Mouse (Mus musculus) G1E (cell line): ENCODE measurements around the gene Klf16.

Source experiments
- CTCF ChIP-seq: IDR thresholded peaks from 2 replicates; pipeline ENCODE4 v1.5.1; 2012; ENCODE audit warnings: low read depth, low read length, inconsistent platforms, mixed read lengths
- GATA1 ChIP-seq: IDR thresholded peaks from 2 replicates; pipeline ENCODE4 v1.6.1; 2012; ENCODE audit warnings: borderline replicate concordance, low read length, inconsistent platforms, mixed read lengths
- TAL1 ChIP-seq: conservative IDR thresholded peaks from 2 replicates; pipeline ENCODE4 v1.6.1; 2012; ENCODE audit warnings: low read depth, low read length, inconsistent platforms, mixed read lengths

GRCm38 (mm10) chr10:80543873-80544272 is 33.2 kb downstream of the Klf16 start:
- TF ChIP-seq CTCF (no peak), GATA1 (no peak), TAL1 (no peak)
